Mouse (Mus musculus) bone marrow, adult 2 months (tissue): ENCODE measurements around the gene Tcerg1l.

Source experiments
- CTCF ChIP-seq: fragments of 200-500 bp; IDR thresholded peaks from 2 replicates; pipeline ENCODE4 v1.5.1; 2011; ENCODE audit warnings: low read length, control low read depth; ENCODE audit not compliant: control insufficient read depth, insufficient read depth
- POLR2A ChIP-seq: fragments of 200-500 bp; IDR thresholded peaks from 2 replicates; pipeline ENCODE4 v1.6.1; 2011; ENCODE audit warnings: low read depth, mild to moderate bottlenecking, control low read depth, low read length, borderline replicate concordance; ENCODE audit not compliant: control insufficient read depth

DNA sequence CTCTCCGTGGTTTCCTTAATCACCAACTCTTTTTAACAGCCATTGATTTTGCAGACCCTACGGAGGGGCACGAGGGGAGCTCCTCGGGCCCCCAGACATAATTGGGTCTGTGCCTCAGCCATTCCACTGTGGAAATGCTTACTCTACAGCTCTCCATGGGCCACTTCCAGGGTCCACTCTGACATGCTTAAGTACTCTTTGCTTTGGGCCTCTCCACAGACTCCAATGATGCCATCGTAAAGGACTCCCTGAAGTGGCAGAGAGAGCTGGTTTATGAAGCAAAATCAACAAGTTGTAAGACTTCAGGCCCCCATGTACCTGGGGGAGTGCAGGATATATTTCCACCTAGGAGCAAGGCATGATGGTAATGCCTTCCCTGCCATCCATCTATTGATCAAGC, 112.7 kb downstream of the Tcerg1l start:
- TF ChIP-seq CTCF (no peak), POLR2A (no peak)
